16 mouse cellular contexts compared by ENCODE assay signal in genomic region chr8:79016076-79016475, GRCm38 (mm10).
"Had no signal": no experiment of that assay in that cellular context is flagged by ENCODE, and none has a peak within 500 bp of the region (broad histone marks: within the 10 kb centered on the region; RNA-seq: fewer than 3 reads in every experiment).

No protein-coding gene starts in this region.

- H3K36me3 ChIP-seq: lung, embryonic 15.5 days; midbrain, embryonic 13.5 days; midbrain, embryonic 15.5 days; neural tube, embryonic 12.5 days; stomach, embryonic 15.5 days had no signal

- DNase-seq: liver, postnatal 0 days; lung, adult 2 months; lung, postnatal 14 days; lung, postnatal 36 days; right cerebral cortex, postnatal 25 days; thymus, adult 2 months; thymus, postnatal 25 days; thymus, postnatal 4 days had no signal

- H3K9me3 ChIP-seq: lung, embryonic 15.5 days; midbrain, embryonic 13.5 days; midbrain, embryonic 15.5 days; neural tube, embryonic 12.5 days; stomach, embryonic 15.5 days had no signal

- H3K4me1 ChIP-seq: lung, embryonic 15.5 days; megakaryocyte, embryonic 14.5 days; midbrain, embryonic 13.5 days; midbrain, embryonic 15.5 days; neural tube, embryonic 12.5 days; stomach, embryonic 15.5 days had no signal

- H3K27me3 ChIP-seq: lung, embryonic 15.5 days; midbrain, embryonic 13.5 days; midbrain, embryonic 15.5 days; neural tube, embryonic 12.5 days; stomach, embryonic 15.5 days had no signal

- H3K4me3 ChIP-seq: lung, embryonic 15.5 days; megakaryocyte, embryonic 14.5 days; midbrain, embryonic 13.5 days; midbrain, embryonic 15.5 days; neural tube, embryonic 12.5 days; stomach, embryonic 15.5 days had no signal

- H3K27ac ChIP-seq: lung, embryonic 15.5 days; macrophage; midbrain, embryonic 13.5 days; midbrain, embryonic 15.5 days; neural tube, embryonic 12.5 days; stomach, embryonic 15.5 days; stomach, postnatal 0 days had no signal
